Mouse (Mus musculus) cortical plate, adult 2 months (tissue): ENCODE results near the gene Syt13.

Experiments
- CTCF ChIP-seq: fragments of 200-500 bp; IDR thresholded peaks from 2 replicates; pipeline ENCODE4 v1.5.1; 2011; ENCODE audit warnings: mild to moderate bottlenecking, control low read depth, low read length; ENCODE audit not compliant: insufficient read depth; ENCODE audit errors: extremely low read depth
- POLR2A ChIP-seq: fragments of 200-500 bp; IDR thresholded peaks from 2 replicates; pipeline ENCODE4 v1.6.1; 2011; ENCODE audit warnings: mild to moderate bottlenecking, low read length, control low read depth; ENCODE audit not compliant: insufficient read depth; ENCODE audit errors: extremely low read depth

DNA sequence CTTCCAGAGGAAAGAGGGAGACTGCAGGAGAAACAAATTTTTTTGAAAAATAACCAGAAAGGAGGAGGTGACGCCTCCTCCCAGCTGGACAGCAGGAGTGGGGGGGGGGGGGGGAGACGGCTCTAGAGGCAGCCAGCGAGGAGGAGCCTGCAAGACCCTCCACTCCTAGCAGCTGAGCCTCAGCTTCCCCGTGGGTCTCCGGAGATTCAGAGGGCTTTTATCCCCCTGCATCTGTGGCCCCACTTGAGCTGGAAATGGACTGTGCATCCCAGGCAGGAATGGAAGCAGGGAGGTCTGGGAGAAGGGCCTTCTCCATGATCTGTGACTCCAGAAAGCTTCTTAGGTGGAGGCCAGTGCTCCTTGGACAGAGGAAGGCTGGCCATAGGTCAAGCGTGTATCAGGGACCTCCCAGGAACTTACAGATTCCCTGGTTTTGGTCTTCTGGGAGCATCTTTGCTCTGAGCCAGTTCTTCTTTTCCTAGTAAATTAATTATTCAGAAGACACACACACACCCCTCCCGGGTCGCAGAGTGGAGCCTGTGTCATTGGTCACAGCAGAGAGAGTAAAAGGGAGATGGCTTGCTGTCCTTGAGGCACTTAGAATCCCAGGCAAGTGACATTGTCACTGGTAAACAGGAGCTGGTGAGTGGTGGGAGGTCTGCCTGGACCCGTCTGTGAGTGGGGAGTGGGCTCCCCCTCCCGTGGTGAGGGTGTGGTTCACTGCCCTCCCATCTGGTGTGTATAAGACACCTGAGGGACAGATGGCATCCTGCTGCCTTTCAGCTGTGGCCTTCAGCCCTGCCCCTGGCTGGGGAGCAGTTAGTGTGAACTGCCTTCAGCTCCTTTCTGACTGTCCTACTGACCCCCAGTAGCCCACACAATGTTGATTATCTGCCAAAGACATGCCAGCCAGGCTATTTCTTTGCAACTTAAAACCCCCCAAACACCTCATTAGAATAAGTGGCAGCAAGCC is 1.0 kb downstream of the Syt13 start:
- TF ChIP-seq POLR2A (no peak), CTCF (no peak)
